Mouse (Mus musculus): ENCODE results near the gene Krtap19-1. TPM values are rescaled to one million over a fixed set of nuclear protein-coding genes. Genes with fewer than 3 reads are reported as not detected.

Gene Krtap19-1
- not detected in 2 replicates for polyA plus RNA-seq (2012; rRNA removed)
- not detected in 2 replicates for polyA plus RNA-seq (2014; fragmentation: Nextera tagmentation; extraction: Ambion mirVana)

DNA sequence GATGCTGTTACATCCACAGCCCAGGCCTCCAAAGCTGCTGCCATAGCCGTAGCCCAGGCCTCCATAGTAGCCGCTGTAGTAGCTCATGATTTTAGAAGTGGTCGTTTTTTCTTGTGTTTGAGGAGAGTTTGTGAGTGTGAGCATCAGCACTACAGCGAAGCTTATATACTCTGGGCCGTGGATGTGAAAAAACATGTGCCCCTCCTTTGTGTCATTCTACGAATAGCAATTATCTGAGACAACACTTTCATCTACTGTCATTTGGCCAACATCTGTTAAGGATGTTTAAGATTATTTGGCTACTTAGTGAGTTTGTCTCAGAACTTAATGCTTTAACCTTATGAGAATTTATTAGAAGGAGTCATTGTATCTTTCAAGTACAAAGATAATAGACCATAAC is at the start of gene Krtap19-1:
Krtap19-1 (minus strand) TSS at position 101 of the 400 bp plus-strand sequence.
- no peak within 1 kb of the TSS for H3K9ac ChIP-seq (replicated peaks)
- 66% methylated on average over 6 of the region's 6 CpGs for WGBS (ENCODE audit: insufficient replicate concordance)
- H3K27me3 ChIP-seq (ENCODE audit: control insufficient read depth, insufficient read depth, low read length), result no peaks in the 10 kb centered on the region
- H3K36me3 ChIP-seq (replicated peaks; ENCODE audit: control insufficient read depth, insufficient read depth, low read depth), result no peaks in the 10 kb centered on the region
- H3K27ac ChIP-seq, result no peak within 1 kb of the TSS
- ATAC-seq (ENCODE audit: insufficient read depth), result no peak
- DNase-seq (ENCODE audit: low read depth in 3 of 3, low spot score in 3 of 3), result no peak
- TF ChIP-seq EP300 (IDR thresholded peaks at IDR 0.05; ENCODE audit: low read depth) (no peak), CTCF (IDR thresholded peaks at IDR 0.05; ENCODE audit: low read depth) (no peak)
- H3K4me1 ChIP-seq (replicated peaks; ENCODE audit: control insufficient read depth in 2 of 2, insufficient read depth in 2 of 2, low read length in 1 of 2), result no peaks in the 10 kb centered on the region
- H3K9me3 ChIP-seq (ENCODE audit: control insufficient read depth, low read length), result no peaks in the 10 kb centered on the region
- no peak within 1 kb of the TSS for H3K4me3 ChIP-seq (ENCODE audit: insufficient read depth in 1 of 2, low read depth in 2 of 2, low read length in 2 of 2)
- no peak within 1 kb of the TSS for H3K4me2 ChIP-seq (ENCODE audit: low read depth)

DNA sequence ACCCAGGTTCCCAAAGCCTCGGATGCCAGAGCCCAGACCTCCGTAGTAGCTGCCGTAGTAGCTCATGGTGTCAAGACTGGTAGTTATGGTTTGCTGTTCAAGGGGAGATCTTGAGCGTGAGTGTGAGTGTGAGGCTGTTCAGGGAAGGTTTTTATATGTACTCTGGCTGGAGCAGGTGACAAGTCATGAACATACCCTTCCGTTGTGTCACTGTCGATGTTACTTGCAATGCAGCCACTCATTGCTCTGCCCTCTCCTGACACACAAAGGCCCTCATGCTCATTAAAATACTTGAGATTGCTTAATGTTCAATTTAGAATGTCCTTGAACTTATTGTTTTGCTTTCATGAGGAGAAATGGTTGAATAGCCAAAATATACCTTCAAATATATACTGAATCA is 27.1 kb upstream of the Krtap19-1 start, which contains the start of gene Krtap19-5:
Krtap19-5 (minus strand) TSS at position 101 of the 400 bp plus-strand sequence.
- H3K27ac ChIP-seq, result no peak within 1 kb of the TSS
- TF ChIP-seq CTCF (IDR thresholded peaks at IDR 0.05; ENCODE audit: low read depth), result no peak
- H3K4me1 ChIP-seq (replicated peaks; ENCODE audit: control insufficient read depth in 2 of 2, insufficient read depth in 2 of 2, low read length in 1 of 2), result no peaks in the 10 kb centered on the region
- no peak within 1 kb of the TSS for H3K4me2 ChIP-seq (ENCODE audit: low read depth)
- no peak within 1 kb of the TSS for H3K9ac ChIP-seq (replicated peaks)
- no peak for DNase-seq (ENCODE audit: low read depth in 3 of 3, low spot score in 3 of 3)
- no peaks in the 10 kb centered on the region for H3K36me3 ChIP-seq (replicated peaks; ENCODE audit: control insufficient read depth, insufficient read depth, low read depth)
- H3K27me3 ChIP-seq (ENCODE audit: control insufficient read depth, insufficient read depth, low read length), result no peaks in the 10 kb centered on the region
- H3K4me3 ChIP-seq (ENCODE audit: insufficient read depth in 1 of 2, low read depth in 2 of 2, low read length in 2 of 2), result no peak within 1 kb of the TSS
- ATAC-seq (ENCODE audit: insufficient read depth), result no peak
- WGBS (ENCODE audit: insufficient replicate concordance), result 66% methylated on average over 6 of the region's 6 CpGs
- no peaks in the 10 kb centered on the region for H3K9me3 ChIP-seq (ENCODE audit: control insufficient read depth, low read length)

DNA sequence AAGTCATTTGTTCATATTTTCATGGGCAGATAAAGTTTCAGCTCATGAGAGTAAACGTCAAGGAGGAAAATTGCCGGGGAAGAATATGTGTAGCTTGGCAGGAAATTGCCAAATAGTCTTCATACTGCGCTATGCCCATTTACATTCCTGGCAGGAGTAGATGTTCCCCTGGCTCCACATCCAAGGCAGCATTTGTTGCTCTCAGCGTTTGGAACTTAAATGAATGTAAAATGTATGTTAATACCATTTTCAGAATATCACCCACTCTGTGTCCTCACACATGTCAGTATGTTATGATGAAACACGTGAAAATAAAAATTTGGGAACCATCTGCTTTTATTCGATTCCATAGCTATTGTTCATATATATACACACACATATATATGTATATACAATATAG is 17.7 kb upstream of the Krtap19-1 start:
- no peak for TF ChIP-seq EP300 (IDR thresholded peaks at IDR 0.05; ENCODE audit: low read depth)
- no peak for TF ChIP-seq CTCF (IDR thresholded peaks at IDR 0.05; ENCODE audit: low read depth)
- Histone ChIP-seq H3K4me1 (replicated peaks; ENCODE audit: control insufficient read depth in 2 of 2, insufficient read depth in 2 of 2, low read length in 1 of 2) (no peaks in the 10 kb centered on the region), H3K36me3 (replicated peaks; ENCODE audit: control insufficient read depth, insufficient read depth, low read depth) (no peaks in the 10 kb centered on the region), H3K4me3 (ENCODE audit: insufficient read depth in 1 of 2, low read depth in 2 of 2, low read length in 2 of 2) (no peak overlapping the region), H3K4me2 (ENCODE audit: low read depth) (no peak overlapping the region), H3K9ac (replicated peaks) (no peak overlapping the region), H3K9me3 (ENCODE audit: control insufficient read depth, low read length) (no peaks in the 10 kb centered on the region), H3K27me3 (ENCODE audit: control insufficient read depth, insufficient read depth, low read length) (no peaks in the 10 kb centered on the region), H3K27ac (no peak overlapping the region)
- 61% methylated on average over 6 of the region's 6 CpGs for WGBS (ENCODE audit: insufficient replicate concordance)
- DNase-seq (ENCODE audit: low read depth in 3 of 3, low spot score in 3 of 3) (no peak), ATAC-seq (ENCODE audit: insufficient read depth) (no peak)

DNA sequence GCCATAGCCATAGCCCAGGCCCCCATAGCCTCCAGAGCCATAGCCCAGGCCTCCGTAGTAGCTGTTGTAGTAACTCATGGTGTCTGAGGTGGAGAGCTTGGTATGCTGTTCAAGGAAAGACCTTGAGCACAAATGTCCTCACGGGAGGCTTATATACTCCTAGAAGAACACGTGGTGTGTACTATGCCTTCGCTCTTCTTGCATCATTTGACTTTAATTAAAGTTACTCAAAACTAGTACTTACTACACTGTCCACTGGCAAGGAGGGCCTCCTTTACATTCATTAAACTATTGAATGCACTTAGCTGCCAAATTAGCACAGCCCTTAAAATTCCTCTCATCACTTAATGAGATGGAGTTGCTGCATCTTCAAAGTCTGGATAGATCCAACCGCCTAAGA is 15.8 kb upstream of the Krtap19-1 start, which contains the start of gene Krtap19-4:
Krtap19-4 (minus strand) TSS at position 101 of the 400 bp plus-strand sequence.
- Histone ChIP-seq H3K4me1 (replicated peaks; ENCODE audit: control insufficient read depth in 2 of 2, insufficient read depth in 2 of 2, low read length in 1 of 2) (no peaks in the 10 kb centered on the region), H3K27me3 (ENCODE audit: control insufficient read depth, insufficient read depth, low read length) (no peaks in the 10 kb centered on the region), H3K4me2 (ENCODE audit: low read depth) (no peak within 1 kb of the TSS), H3K36me3 (replicated peaks; ENCODE audit: control insufficient read depth, insufficient read depth, low read depth) (no peaks in the 10 kb centered on the region), H3K27ac (no peak within 1 kb of the TSS), H3K9me3 (ENCODE audit: control insufficient read depth, low read length) (no peaks in the 10 kb centered on the region), H3K9ac (replicated peaks) (no peak within 1 kb of the TSS), H3K4me3 (ENCODE audit: insufficient read depth in 1 of 2, low read depth in 2 of 2, low read length in 2 of 2) (no peak within 1 kb of the TSS)
- no peak for DNase-seq (ENCODE audit: low read depth in 3 of 3, low spot score in 3 of 3)
- WGBS (ENCODE audit: insufficient replicate concordance), result 62% methylated on average over 5 of the region's 5 CpGs
- no peak for ATAC-seq (ENCODE audit: insufficient read depth)
- no peak for TF ChIP-seq EP300 (IDR thresholded peaks at IDR 0.05; ENCODE audit: low read depth)
- TF ChIP-seq CTCF (IDR thresholded peaks at IDR 0.05; ENCODE audit: low read depth), result no peak

DNA sequence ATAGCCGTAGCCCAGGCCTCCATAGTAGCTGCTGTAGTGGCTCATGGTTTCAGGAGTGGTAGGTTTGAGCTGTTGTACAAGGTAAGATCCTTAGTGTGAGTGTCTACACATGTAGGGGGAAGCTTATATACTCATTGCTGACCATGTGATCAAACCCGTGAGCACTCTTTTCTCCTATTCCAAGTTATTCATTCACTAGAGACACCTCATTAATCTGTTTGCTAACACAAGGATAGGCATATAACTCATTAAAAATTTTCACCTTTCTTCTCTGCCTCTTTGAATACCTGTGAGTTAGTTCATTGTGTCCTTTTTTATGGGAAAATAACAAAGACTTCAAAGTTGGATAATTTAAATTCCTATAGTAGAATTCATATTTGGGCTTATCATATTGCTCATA is 8.7 kb upstream of the Krtap19-1 start, which contains the start of gene Krtap19-3:
Krtap19-3 (minus strand) TSS at position 101 of the 400 bp plus-strand sequence.
- WGBS (ENCODE audit: insufficient replicate concordance), result 54% methylated on average over 2 of the region's 2 CpGs
- Histone ChIP-seq H3K27me3 (ENCODE audit: control insufficient read depth, insufficient read depth, low read length) (no peaks in the 10 kb centered on the region), H3K4me1 (replicated peaks; ENCODE audit: control insufficient read depth in 2 of 2, insufficient read depth in 2 of 2, low read length in 1 of 2) (no peaks in the 10 kb centered on the region), H3K27ac (no peak within 1 kb of the TSS), H3K36me3 (replicated peaks; ENCODE audit: control insufficient read depth, insufficient read depth, low read depth) (no peaks in the 10 kb centered on the region), H3K4me2 (ENCODE audit: low read depth) (no peak within 1 kb of the TSS), H3K9me3 (ENCODE audit: control insufficient read depth, low read length) (no peaks in the 10 kb centered on the region), H3K4me3 (ENCODE audit: insufficient read depth in 1 of 2, low read depth in 2 of 2, low read length in 2 of 2) (no peak within 1 kb of the TSS), H3K9ac (replicated peaks) (no peak within 1 kb of the TSS)
- DNase-seq (ENCODE audit: low read depth in 3 of 3, low spot score in 3 of 3) (no peak), ATAC-seq (ENCODE audit: insufficient read depth) (no peak)
- no peak for TF ChIP-seq CTCF (IDR thresholded peaks at IDR 0.05; ENCODE audit: low read depth)
- TF ChIP-seq EP300 (IDR thresholded peaks at IDR 0.05; ENCODE audit: low read depth), result no peak
